Mouse (Mus musculus) embryonic fibroblast, embryonic 13.5 days (primary cell): ENCODE data around the gene Zfp385c. TPM values are rescaled to one million over a fixed set of nuclear protein-coding genes. Genes with fewer than 3 reads are reported as not detected.

Experiments used
- H3K27ac ChIP-seq: 2 replicates; pipeline ENCODE4 v1.5.1; 2012; ENCODE audit warnings: low read length, control low read depth, inconsistent platforms; ENCODE audit not compliant: insufficient read depth
- H3K4me1 ChIP-seq: 2 replicates; pipeline ENCODE4 v1.6.1; 2011; ENCODE audit warnings: low read length; ENCODE audit not compliant: control insufficient read depth, insufficient read depth
- H3K4me3 ChIP-seq: 2 replicates; pipeline ENCODE4 v1.5.1; 2011; ENCODE audit warnings: mild to moderate bottlenecking, control low read depth, low read length; ENCODE audit not compliant: insufficient read depth
- CTCF ChIP-seq: IDR thresholded peaks from 2 replicates; pipeline ENCODE4 v1.5.1; 2011; ENCODE audit warnings: mild to moderate bottlenecking, control low read depth, low read length, moderate library complexity, borderline replicate concordance; ENCODE audit not compliant: insufficient read depth
- POLR2A ChIP-seq: IDR thresholded peaks from 2 replicates; pipeline ENCODE4 v1.6.1; 2011; ENCODE audit warnings: low read depth, mild to moderate bottlenecking, control low read depth, low read length, moderate library complexity
- polyA plus RNA-seq: library from polyadenylated mRNA; stranded (reverse); fragments of >200 nt; gene quantifications from 2 replicates; pipeline ENCODE4 v1.2.4, GENCODE M21; 2011; ENCODE audit warnings: low read depth; ENCODE audit not compliant: missing spikeins, insufficient read length

Zfp385c gene
- polyA plus RNA-seq, 1 experiment: 1.1 TPM

- TF ChIP-seq POLR2A (no peak), CTCF (peak; percentile 81)
- H3K4me3 ChIP-seq: no peak overlapping the region
- H3K27ac ChIP-seq: no peak overlapping the region
- H3K4me1 ChIP-seq: peaks cover 3% of the 10 kb centered on the region; the same call in 1 of the 2 replicates
Measured at GRCm38 (mm10) chr11:100694926-100695325, 2.7 kb upstream of the Zfp385c start.

GRCm38 (mm10) chr11:100693154-100693553, 899 bp upstream of the Zfp385c start:
- Histone ChIP-seq H3K4me3 (no peak overlapping the region), H3K4me1 (peaks cover 3% of the 10 kb centered on the region; the same call in 1 of the 2 replicates), H3K27ac (no peak overlapping the region)
- no peak for TF ChIP-seq POLR2A
- TF ChIP-seq CTCF: no peak

- peaks cover 3% of the 10 kb centered on the region; the same call in 1 of the 2 replicates for H3K4me1 ChIP-seq
- H3K27ac ChIP-seq: no peak overlapping the region
- no peak overlapping the region for H3K4me3 ChIP-seq
- no peak for TF ChIP-seq POLR2A
- no peak for TF ChIP-seq CTCF
Measured at GRCm38 (mm10) chr11:100690389-100690788, 1.9 kb downstream of the Zfp385c start.

- peaks cover 3% of the 10 kb centered on the region; the same call in 1 of the 2 replicates for H3K4me1 ChIP-seq
Measured at GRCm38 (mm10) chr11:100688443-100688842, 3.8 kb downstream of the Zfp385c start.

GRCm38 (mm10) chr11:100687265-100687664, 5.0 kb downstream of the Zfp385c start:
- Histone ChIP-seq H3K4me3 (no peak overlapping the region), H3K27ac (no peak overlapping the region)
- TF ChIP-seq POLR2A (no peak), CTCF (no peak)

More at GRCm38 (mm10) chr11:100688443-100688842, 3.8 kb downstream of the Zfp385c start:
- no peak overlapping the region for H3K4me3 ChIP-seq
- no peak overlapping the region for H3K27ac ChIP-seq
- TF ChIP-seq POLR2A: no peak
- no peak for TF ChIP-seq CTCF

GRCm38 (mm10) chr11:100685371-100685770, 6.9 kb downstream of the Zfp385c start:
- TF ChIP-seq CTCF (no peak), POLR2A (no peak)
- H3K4me1 ChIP-seq: no peaks in the 10 kb centered on the region
- H3K4me3 ChIP-seq: no peak overlapping the region
- no peak overlapping the region for H3K27ac ChIP-seq

More at GRCm38 (mm10) chr11:100687265-100687664, 5.0 kb downstream of the Zfp385c start:
- peaks cover 3% of the 10 kb centered on the region; the same call in 1 of the 2 replicates for H3K4me1 ChIP-seq

DNA sequence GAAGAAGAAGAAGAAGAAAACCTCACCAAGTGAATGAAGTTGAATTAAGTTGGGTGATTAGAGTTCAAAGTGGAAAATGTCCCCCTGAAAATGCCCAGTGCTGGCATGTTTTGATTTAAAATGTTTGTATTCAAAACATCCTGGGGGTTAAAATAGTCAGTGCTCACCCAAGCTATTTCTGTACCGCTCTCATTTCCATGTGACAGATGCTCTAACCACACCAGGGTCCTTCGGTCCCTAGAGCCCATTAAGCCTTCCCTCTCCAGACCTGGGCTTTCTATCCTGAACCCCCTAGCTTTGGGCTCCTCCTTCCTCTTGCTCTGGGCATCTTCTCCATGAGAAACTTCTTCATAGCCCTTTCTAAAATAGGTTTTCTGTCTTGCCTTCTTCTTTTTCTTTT, 8.2 kb downstream of the Zfp385c start:
- H3K27ac ChIP-seq: no peak overlapping the region
- TF ChIP-seq POLR2A: no peak
- TF ChIP-seq CTCF: no peak
- H3K4me1 ChIP-seq: no peaks in the 10 kb centered on the region
- H3K4me3 ChIP-seq: no peak overlapping the region

GRCm38 (mm10) chr11:100682526-100682925, 9.7 kb downstream of the Zfp385c start:
- Histone ChIP-seq H3K4me1 (no peaks in the 10 kb centered on the region), H3K4me3 (no peak overlapping the region), H3K27ac (no peak overlapping the region)
- no peak for TF ChIP-seq POLR2A
- no peak for TF ChIP-seq CTCF

DNA sequence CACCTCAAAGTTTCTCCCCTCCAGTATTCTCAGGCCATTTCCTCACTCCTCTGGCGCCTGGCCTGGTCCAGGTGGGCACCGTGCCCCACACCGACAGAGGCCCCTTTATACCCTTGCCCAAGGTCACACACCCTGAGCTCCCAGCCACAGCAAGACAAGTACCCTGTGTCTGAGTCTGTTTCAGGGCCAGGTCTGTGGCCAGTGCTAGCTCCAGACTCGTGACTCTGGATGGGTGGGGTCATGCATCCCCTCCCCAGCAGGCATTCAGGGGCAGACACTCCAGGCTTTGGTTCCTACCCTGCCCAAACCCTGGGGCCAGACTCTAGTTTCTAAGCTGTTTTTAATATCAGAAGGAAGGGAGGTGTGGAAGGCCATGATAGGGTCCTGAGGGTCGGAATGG, 10.4 kb downstream of the Zfp385c start:
- Histone ChIP-seq H3K4me1 (no peaks in the 10 kb centered on the region), H3K27ac (no peak overlapping the region), H3K4me3 (no peak overlapping the region)
- TF ChIP-seq CTCF: no peak
- TF ChIP-seq POLR2A: no peak

DNA sequence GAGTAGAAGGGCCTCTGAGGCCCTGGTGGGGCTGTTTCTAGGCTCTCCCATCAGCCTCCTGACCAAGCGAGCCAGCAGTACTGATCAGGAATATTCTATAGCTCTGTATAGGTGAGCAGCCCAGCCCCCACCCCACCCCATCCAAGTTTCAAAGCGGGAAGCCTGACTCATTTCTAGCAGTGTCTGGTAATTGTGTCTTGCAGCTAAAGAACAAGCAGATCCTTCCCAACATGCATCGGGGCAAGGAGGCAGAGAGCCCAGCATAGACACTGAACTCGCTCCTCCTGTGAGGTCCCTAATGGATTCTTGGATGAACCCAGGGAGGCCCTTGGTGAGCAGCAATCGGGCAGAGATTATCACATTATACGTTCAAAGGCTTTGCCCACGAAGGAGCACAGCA, 14.4 kb downstream of the Zfp385c start:
- Histone ChIP-seq H3K4me3 (no peak overlapping the region), H3K4me1 (no peaks in the 10 kb centered on the region), H3K27ac (no peak overlapping the region)
- TF ChIP-seq POLR2A: no peak
- no peak for TF ChIP-seq CTCF
